Mouse (Mus musculus) myocyte (in vitro differentiated cells): ENCODE data around the gene Lrp1. TPM values are rescaled to one million over a fixed set of nuclear protein-coding genes. Genes with fewer than 3 reads are reported as not detected.
A peak's percentile ranks its signal among the peaks of the same experiment; 100 is the strongest.

Experiments
- H3K27me3 ChIP-seq: one replicate; pipeline ENCODE4 v1.6.1; 2011; ENCODE audit not compliant: control insufficient read depth, insufficient read depth, insufficient read length
- H3K36me3 ChIP-seq: one replicate; pipeline ENCODE4 v1.6.1; 2011; ENCODE audit not compliant: control insufficient read depth, insufficient read depth
- H3K4me2 ChIP-seq: one replicate; pipeline ENCODE4 v1.6.1; 2011; ENCODE audit warnings: low read depth, control low read depth
- H3K4me3 ChIP-seq: one replicate; pipeline ENCODE4 v1.5.1; 2011; ENCODE audit warnings: mild to moderate bottlenecking, control low read depth, moderate library complexity
- H3K79me2 ChIP-seq: one replicate; pipeline ENCODE4 v1.6.1; 2011; ENCODE audit not compliant: control insufficient read depth, insufficient read depth
- H3ac ChIP-seq: one replicate; pipeline ENCODE4 v1.6.1; 2011; ENCODE audit not compliant: control insufficient read depth, insufficient read length
- CEBPB ChIP-seq: IDR thresholded peaks from 2 replicates; pipeline ENCODE4 v1.6.1; 2011; ENCODE audit warnings: mild to moderate bottlenecking, moderate library complexity; ENCODE audit not compliant: poor library complexity, insufficient read depth, severe bottlenecking
- E2F4 ChIP-seq: IDR thresholded peaks from one replicate; pipeline ENCODE4 v1.6.1; 2011; ENCODE audit warnings: mild to moderate bottlenecking, control low read depth, moderate library complexity; ENCODE audit not compliant: insufficient read depth
- MAX ChIP-seq: IDR thresholded peaks from one replicate; pipeline ENCODE4 v1.6.1; 2011; ENCODE audit warnings: low read depth, mild to moderate bottlenecking, control low read depth
- MYOD1 ChIP-seq, 3 experiments: IDR thresholded peaks; one replicate each; pipeline ENCODE4 v1.6.1; 2011; ENCODE audit warnings: control low read depth in 2 of 3, low read depth in 2 of 3, mild to moderate bottlenecking in 2 of 3, moderate library complexity in 1 of 3; ENCODE audit not compliant: insufficient read length in 2 of 3, control insufficient read depth in 1 of 3
- MYOG ChIP-seq, 3 experiments: IDR thresholded peaks; one replicate each; pipeline ENCODE4 v1.6.1; 2011; ENCODE audit warnings: control low read depth in 2 of 3, low read depth in 2 of 3, mild to moderate bottlenecking in 2 of 3; ENCODE audit not compliant: insufficient read length in 2 of 3, control insufficient read depth in 1 of 3, insufficient read depth in 1 of 3
- POLR2A ChIP-seq: IDR thresholded peaks from one replicate; pipeline ENCODE4 v1.6.1; 2011; ENCODE audit warnings: low read depth, mild to moderate bottlenecking, control low read depth, moderate library complexity; ENCODE audit not compliant: insufficient read length
- POLR2AphosphoS2 ChIP-seq: IDR thresholded peaks from one replicate; pipeline ENCODE4 v1.6.1; 2011; ENCODE audit warnings: low read depth, control low read depth; ENCODE audit not compliant: insufficient read length
- REST ChIP-seq: IDR thresholded peaks from one replicate; pipeline ENCODE4 v1.6.1; 2011; ENCODE audit warnings: mild to moderate bottlenecking, control low read depth, moderate library complexity; ENCODE audit not compliant: insufficient read depth, insufficient read length
- SRF ChIP-seq: IDR thresholded peaks from one replicate; pipeline ENCODE4 v1.6.1; 2011; ENCODE audit warnings: low read depth; ENCODE audit not compliant: control insufficient read depth, insufficient read length
- TCF12 ChIP-seq: IDR thresholded peaks from one replicate; pipeline ENCODE4 v1.6.1; 2011; ENCODE audit warnings: mild to moderate bottlenecking, control low read depth; ENCODE audit not compliant: poor library complexity, insufficient read depth, severe bottlenecking
- TCF3 ChIP-seq: IDR thresholded peaks from one replicate; pipeline ENCODE4 v1.6.1; 2011; ENCODE audit warnings: low read depth, control low read depth; ENCODE audit not compliant: insufficient read length
- USF1 ChIP-seq: IDR thresholded peaks from one replicate; pipeline ENCODE4 v1.6.1; 2011; ENCODE audit warnings: low read depth, mild to moderate bottlenecking, control low read depth, moderate library complexity
- polyA plus RNA-seq: library from polyadenylated mRNA; unstranded; fragments of >200 nt; fragmentation: generic; extraction: Trizol; gene quantifications from one replicate; pipeline ENCODE4 v1.2.1, GENCODE M21; 2012; ENCODE audit warnings: missing spikeins

Gene Lrp1
- polyA plus RNA-seq, 1 experiment = 244 TPM

GRCm38 (mm10) chr10:127566553-127567326 is 54.2 kb downstream of the Lrp1 start:
- no peak for TF ChIP-seq MYOG (IDR thresholded peaks at IDR 0.05; ENCODE audit: control insufficient read depth in 1 of 3, insufficient read depth in 1 of 3, insufficient read length in 2 of 3, low read depth in 2 of 3)
- TF ChIP-seq REST = no peak
- TF ChIP-seq CEBPB = no peak
- Histone ChIP-seq H3K4me2 (no peak overlapping the region), H3K36me3 (peaks cover 47% of the 10 kb centered on the region), H3K79me2 (no peaks in the 10 kb centered on the region), H3ac (no peak overlapping the region), H3K27me3 (no peaks in the 10 kb centered on the region), H3K4me3 (no peak overlapping the region)

GRCm38 (mm10) chr10:127564301-127564700 is 56.6 kb downstream of the Lrp1 start:
- Histone ChIP-seq H3K4me2 (no peak overlapping the region), H3K4me3 (no peak overlapping the region), H3K79me2 (no peaks in the 10 kb centered on the region), H3K27me3 (no peaks in the 10 kb centered on the region), H3ac (no peak overlapping the region), H3K36me3 (peaks cover 46% of the 10 kb centered on the region)
- TF ChIP-seq POLR2A (no peak), SRF (no peak), MYOD1 (IDR thresholded peaks at IDR 0.05; ENCODE audit: control insufficient read depth in 1 of 3, insufficient read length in 2 of 3, low read depth in 2 of 3) (no peak), REST (no peak), TCF3 (no peak), MYOG (IDR thresholded peaks at IDR 0.05; ENCODE audit: control insufficient read depth in 1 of 3, insufficient read depth in 1 of 3, insufficient read length in 2 of 3, low read depth in 2 of 3) (no peak), TCF12 (no peak), USF1 (no peak), MAX (no peak), CEBPB (no peak), E2F4 (no peak), POLR2AphosphoS2 (no peak)

GRCm38 (mm10) chr10:127563840-127564239 is 57.1 kb downstream of the Lrp1 start:
- peaks cover 42% of the 10 kb centered on the region for H3K36me3 ChIP-seq
- no peaks in the 10 kb centered on the region for H3K27me3 ChIP-seq
- H3ac ChIP-seq = no peak overlapping the region
- H3K79me2 ChIP-seq = no peaks in the 10 kb centered on the region
- H3K4me2 ChIP-seq = no peak overlapping the region
- no peak for TF ChIP-seq SRF
- no peak for TF ChIP-seq CEBPB
- H3K4me3 ChIP-seq = no peak overlapping the region

GRCm38 (mm10) chr10:127561145-127561544 is 59.8 kb downstream of the Lrp1 start:
- Histone ChIP-seq H3ac (no peak overlapping the region), H3K4me3 (no peak overlapping the region), H3K36me3 (peaks cover 40% of the 10 kb centered on the region), H3K79me2 (no peaks in the 10 kb centered on the region), H3K4me2 (no peak overlapping the region), H3K27me3 (no peaks in the 10 kb centered on the region)
- TF ChIP-seq REST = no peak
- no peak for TF ChIP-seq E2F4
- TF ChIP-seq TCF3 = no peak
- TF ChIP-seq USF1 = no peak
- no peak for TF ChIP-seq SRF
- TF ChIP-seq MYOG (IDR thresholded peaks at IDR 0.05; ENCODE audit: control insufficient read depth in 1 of 3, insufficient read depth in 1 of 3, insufficient read length in 2 of 3, low read depth in 2 of 3) = no peak
- TF ChIP-seq MAX = no peak
- no peak for TF ChIP-seq POLR2AphosphoS2
- TF ChIP-seq TCF12 = no peak
- no peak for TF ChIP-seq MYOD1 (IDR thresholded peaks at IDR 0.05; ENCODE audit: control insufficient read depth in 1 of 3, insufficient read length in 2 of 3, low read depth in 2 of 3)
- TF ChIP-seq CEBPB = no peak
- no peak for TF ChIP-seq POLR2A

- Histone ChIP-seq H3K4me2 (no peak overlapping the region), H3K36me3 (peaks cover 44% of the 10 kb centered on the region), H3K79me2 (no peaks in the 10 kb centered on the region), H3ac (no peak overlapping the region), H3K4me3 (no peak overlapping the region), H3K27me3 (no peaks in the 10 kb centered on the region)
- TF ChIP-seq POLR2AphosphoS2 (peak; percentile 21), E2F4 (no peak), MYOG (IDR thresholded peaks at IDR 0.05; ENCODE audit: control insufficient read depth in 1 of 3, insufficient read depth in 1 of 3, insufficient read length in 2 of 3, low read depth in 2 of 3) (no peak), CEBPB (no peak), REST (no peak)
These were observed 63.6 kb downstream of the Lrp1 start for GRCm38 (mm10) chr10:127557397-127557796.
